Mouse (Mus musculus) ES-E14 (cell line): ENCODE measurements around the gene Gsap.

Experiments
- CHD2 ChIP-seq: IDR thresholded peaks from 2 replicates; pipeline ENCODE4 v1.6.1; 2014; ENCODE audit warnings: mild to moderate bottlenecking, low read depth, low read length, inconsistent platforms
- HCFC1 ChIP-seq: IDR thresholded peaks from 2 replicates; pipeline ENCODE4 v1.6.1; 2012; ENCODE audit warnings: low read length, inconsistent platforms, borderline replicate concordance; ENCODE audit not compliant: insufficient read depth
- MAFK ChIP-seq: IDR thresholded peaks from 2 replicates; pipeline ENCODE4 v1.6.1; 2014; ENCODE audit warnings: mild to moderate bottlenecking, low read depth, low read length, inconsistent platforms; ENCODE audit not compliant: insufficient read depth
- ZC3H11A ChIP-seq: IDR thresholded peaks from 2 replicates; pipeline ENCODE4 v1.6.1; 2012; ENCODE audit warnings: low read depth, mild to moderate bottlenecking, inconsistent platforms, low read length, borderline replicate concordance
- ZNF384 ChIP-seq: IDR thresholded peaks from 2 replicates; pipeline ENCODE4 v1.6.1; 2012; ENCODE audit warnings: low read depth, low read length, inconsistent platforms

GRCm38 (mm10) chr5:21204157-21204556 is 18.1 kb downstream of the Gsap start:
- TF ChIP-seq MAFK = no peak
- TF ChIP-seq CHD2 = no peak
- no peak for TF ChIP-seq HCFC1
- no peak for TF ChIP-seq ZC3H11A
- no peak for TF ChIP-seq ZNF384
